Mouse (Mus musculus) hindbrain, postnatal 0 days (tissue): ENCODE data around the gene Per1. TPM values are rescaled to one million over a fixed set of nuclear protein-coding genes. Genes with fewer than 3 reads are reported as not detected.
A peak's percentile ranks its signal among the peaks of the same experiment; 100 is the strongest.

Experiments used
- ATAC-seq: fragments of 200-750 bp; cut with Nextera tagmentation; 2 replicates; pipeline ENCODE4 v1.8.0; 2017; ENCODE audit warnings: mild to moderate bottlenecking, moderate TSS enrichment, moderate library complexity
- DNase-seq: peaks from one replicate; pipeline ENCODE4 v3.0.0-alpha.2; 2015; ENCODE audit warnings: low spot score
- H3K27ac ChIP-seq: fragments of 300-500 bp; sonication (generic); 2 replicates; pipeline ENCODE4 v1.5.1; 2014; ENCODE audit warnings: mild to moderate bottlenecking
- H3K27me3 ChIP-seq: fragments of 300-500 bp; sonication (generic); 2 replicates; pipeline ENCODE4 v1.6.1; 2014; ENCODE audit warnings: low read length, mixed read lengths; ENCODE audit not compliant: insufficient read depth
- H3K36me3 ChIP-seq: fragments of 300-500 bp; sonication (generic); 2 replicates; pipeline ENCODE4 v1.6.1; 2014; ENCODE audit warnings: low read length, mixed read lengths; ENCODE audit not compliant: insufficient read depth
- H3K4me1 ChIP-seq: fragments of 300-500 bp; sonication (generic); 2 replicates; pipeline ENCODE4 v1.6.1; 2014; ENCODE audit warnings: antibody characterized with exemption, low read length, mixed read lengths; ENCODE audit not compliant: insufficient read depth
- H3K4me2 ChIP-seq: fragments of 300-500 bp; sonication (generic); 2 replicates; pipeline ENCODE4 v1.6.1; 2014; ENCODE audit warnings: low read depth, mild to moderate bottlenecking, low read length, moderate library complexity, mixed read lengths
- H3K4me3 ChIP-seq: fragments of 300-500 bp; sonication (generic); 2 replicates; pipeline ENCODE4 v1.5.1; 2014; ENCODE audit warnings: low read length
- H3K9ac ChIP-seq: fragments of 300-500 bp; sonication (generic); replicated peaks from 2 replicates; pipeline ENCODE4 v1.6.1; 2014; ENCODE audit warnings: mild to moderate bottlenecking, low read length, moderate library complexity, mixed read lengths
- H3K9me3 ChIP-seq: fragments of 300-500 bp; sonication (generic); 2 replicates; pipeline ENCODE4 v1.6.1; 2016; ENCODE audit warnings: low read length, mixed read lengths
- CTCF ChIP-seq: IDR thresholded peaks from 2 replicates; pipeline ENCODE4 v1.5.1; 2016; ENCODE audit warnings: antibody characterized with exemption, control low read depth, low read depth
- WGBS: fragments of 180-500 bp; shearing (Covaris S2); extraction: QIAGEN DNeasy Blood & Tissue Kit; methylation state at CpG from one replicate; pipeline ENCODE4 v1.1.7; 2014; 5-methylcytosine and 5-hydroxymethylcytosine counted together
- polyA plus RNA-seq: library from polyadenylated mRNA; unstranded; fragments of >200 nt; fragmentation: Nextera tagmentation; extraction: Ambion mirVana; gene quantifications from 2 replicates; pipeline ENCODE4 v1.2.1, GENCODE M21; 2015
- total RNA-seq: library from RNA; depleted of rRNA; stranded (reverse); fragments of >200 nt; gene quantifications from 2 replicates; pipeline ENCODE4 v1.2.3, GENCODE M21; 2014

Gene Per1
- total and polyA plus RNA-seq, 2 experiments from 2014 or later, result 15.9 to 27.1 TPM

GRCm38 (mm10) chr11:69060448-69061254, 34.4 kb upstream of the Per1 start:
- 2% methylated on average over 39 of the region's 40 CpGs for WGBS
- H3K36me3 ChIP-seq, result no peaks in the 10 kb centered on the region

GRCm38 (mm10) chr11:69061255-69061912, 33.6 kb upstream of the Per1 start:
- Histone ChIP-seq H3K4me2 (peak overlapping the region; percentile 89), H3K4me3 (peak overlapping the region; percentile 53), H3K36me3 (no peaks in the 10 kb centered on the region), H3K27me3 (no peaks in the 10 kb centered on the region), H3K27ac (peak overlapping the region; percentile 89; the same call in 1 of the 2 replicates), H3K9ac (peak overlapping the region; percentile 69), H3K9me3 (no peaks in the 10 kb centered on the region), H3K4me1 (peaks cover 20% of the 10 kb centered on the region)
- DNase-seq (no peak), ATAC-seq (no peak)
- WGBS, result 11% methylated on average over 17 of the region's 17 CpGs
- no peak for TF ChIP-seq CTCF

More at GRCm38 (mm10) chr11:69060448-69061254, 34.4 kb upstream of the Per1 start:
- ATAC-seq (no peak), DNase-seq (peak; percentile 25)
- Histone ChIP-seq H3K9me3 (no peaks in the 10 kb centered on the region), H3K4me2 (peak overlapping the region; percentile 89), H3K27ac (peak overlapping the region; percentile 89), H3K27me3 (no peaks in the 10 kb centered on the region), H3K4me3 (peak overlapping the region; percentile 53), H3K4me1 (peaks cover 13% of the 10 kb centered on the region), H3K9ac (peak overlapping the region; percentile 69)
- TF ChIP-seq CTCF, result no peak

GRCm38 (mm10) chr11:69062194-69062760, 32.7 kb upstream of the Per1 start:
- DNase-seq, result peak; percentile 78
- Histone ChIP-seq H3K27me3 (no peaks in the 10 kb centered on the region), H3K9ac (no peak overlapping the region), H3K36me3 (no peaks in the 10 kb centered on the region), H3K4me3 (peak overlapping the region; percentile 64), H3K4me2 (peak overlapping the region; percentile 89), H3K4me1 (peaks cover 23% of the 10 kb centered on the region), H3K9me3 (no peaks in the 10 kb centered on the region), H3K27ac (peak overlapping the region; percentile 59; the same call in 1 of the 2 replicates)
- no peak for ATAC-seq
- under 1% methylated on average over 17 of the region's 17 CpGs for WGBS
- no peak for TF ChIP-seq CTCF

- H3K4me1 ChIP-seq, result peaks cover 23% of the 10 kb centered on the region
- H3K27ac ChIP-seq, result peak overlapping the region; percentile 68
- ATAC-seq (peak; percentile 42), DNase-seq (peak; percentile 93)
- no peak overlapping the region for H3K9ac ChIP-seq
- no peaks in the 10 kb centered on the region for H3K36me3 ChIP-seq
- peak overlapping the region; percentile 64 for H3K4me3 ChIP-seq
- peak overlapping the region; percentile 89 for H3K4me2 ChIP-seq
- TF ChIP-seq CTCF, result no peak
- no peaks in the 10 kb centered on the region for H3K27me3 ChIP-seq
- H3K9me3 ChIP-seq, result no peaks in the 10 kb centered on the region
- WGBS, result under 1% methylated on average over 19 of the region's 19 CpGs
Measured at GRCm38 (mm10) chr11:69062761-69063224, 32.2 kb upstream of the Per1 start.

GRCm38 (mm10) chr11:69063413-69064201, 31.4 kb upstream of the Per1 start:
- peak overlapping the region; percentile 64 for H3K4me3 ChIP-seq
- no peaks in the 10 kb centered on the region for H3K27me3 ChIP-seq
- ATAC-seq (peak; percentile 36; the same call in 1 of the 2 replicates), DNase-seq (peak; percentile 84)
- H3K27ac ChIP-seq, result peak overlapping the region; percentile 68
- H3K9ac ChIP-seq, result peak overlapping the region; percentile 63
- under 1% methylated on average over 31 of the region's 31 CpGs for WGBS
- peak overlapping the region; percentile 89 for H3K4me2 ChIP-seq
- no peaks in the 10 kb centered on the region for H3K36me3 ChIP-seq
- peaks cover 23% of the 10 kb centered on the region for H3K4me1 ChIP-seq
- no peaks in the 10 kb centered on the region for H3K9me3 ChIP-seq
- no peak for TF ChIP-seq CTCF
